Mouse (Mus musculus) inflammation-experienced regulatory T-cells, adult 6 months (primary cell): ENCODE measurements around the gene Ptges3. TPM values are rescaled to one million over a fixed set of nuclear protein-coding genes. Genes with fewer than 3 reads are reported as not detected.

Experiments
- ATAC-seq: one replicate; pipeline ENCODE4 v1.8.0; 2017
- polyA plus RNA-seq, 3 experiments: library from polyadenylated mRNA; unstranded; fragments of 100-300 nt; shearing (Covaris generic); gene quantifications; one replicate each; pipeline ENCODE4 v1.2.1; 2017

The Ptges3 gene
- polyA plus RNA-seq, 3 experiments from 2014 or later: 186 to 360 (median 347) TPM

DNA sequence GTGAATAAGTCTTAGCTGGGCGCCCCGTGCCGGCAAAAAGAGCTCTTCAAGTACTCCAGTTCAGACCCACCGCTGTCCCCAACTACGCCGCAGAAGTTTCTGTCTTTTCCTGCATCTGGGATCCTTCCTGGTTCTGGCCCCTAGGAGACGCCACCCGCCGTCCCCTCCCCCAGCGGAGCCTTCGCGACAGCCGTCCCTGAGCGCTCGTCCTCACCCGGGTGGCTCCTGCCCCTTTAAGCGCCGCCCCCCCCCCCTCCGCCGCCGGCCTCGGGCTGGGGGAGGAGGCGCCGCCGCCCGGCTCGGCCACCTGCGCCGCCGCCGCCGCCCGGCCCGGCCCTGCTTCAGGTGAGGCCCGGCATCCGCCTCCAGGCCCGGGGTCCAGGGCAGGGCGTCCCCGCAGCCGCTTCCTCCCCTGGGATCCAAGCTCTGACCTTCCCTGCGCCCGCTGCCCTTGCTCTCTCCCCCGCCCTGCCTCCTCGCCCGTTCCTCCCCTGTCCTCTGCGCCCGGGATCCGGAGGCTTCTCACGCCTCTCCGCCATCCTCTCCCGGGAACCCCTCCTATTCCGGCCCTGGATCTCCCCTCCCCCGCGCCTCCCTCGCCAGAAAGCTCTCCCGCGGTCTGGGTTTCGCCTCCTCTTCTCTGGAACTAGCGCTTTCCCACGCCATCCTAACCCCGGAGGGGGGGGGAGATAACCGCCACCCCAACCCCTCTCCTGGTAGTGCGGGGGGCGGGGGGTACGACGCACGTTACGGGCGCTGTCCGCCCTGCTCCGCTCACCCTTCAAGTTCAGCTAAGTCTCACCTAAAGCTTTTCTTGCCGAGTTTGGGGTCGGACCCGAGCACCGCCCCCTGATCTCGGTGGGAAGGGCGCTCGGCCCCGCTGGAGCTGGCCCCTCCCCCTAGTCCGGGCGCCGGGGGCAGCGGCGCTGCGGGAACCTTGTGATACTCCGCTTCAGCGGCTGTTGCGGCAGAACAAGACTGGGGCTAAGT lies 34.0 kb downstream of the Ptges3 start:
- no peak for ATAC-seq

DNA sequence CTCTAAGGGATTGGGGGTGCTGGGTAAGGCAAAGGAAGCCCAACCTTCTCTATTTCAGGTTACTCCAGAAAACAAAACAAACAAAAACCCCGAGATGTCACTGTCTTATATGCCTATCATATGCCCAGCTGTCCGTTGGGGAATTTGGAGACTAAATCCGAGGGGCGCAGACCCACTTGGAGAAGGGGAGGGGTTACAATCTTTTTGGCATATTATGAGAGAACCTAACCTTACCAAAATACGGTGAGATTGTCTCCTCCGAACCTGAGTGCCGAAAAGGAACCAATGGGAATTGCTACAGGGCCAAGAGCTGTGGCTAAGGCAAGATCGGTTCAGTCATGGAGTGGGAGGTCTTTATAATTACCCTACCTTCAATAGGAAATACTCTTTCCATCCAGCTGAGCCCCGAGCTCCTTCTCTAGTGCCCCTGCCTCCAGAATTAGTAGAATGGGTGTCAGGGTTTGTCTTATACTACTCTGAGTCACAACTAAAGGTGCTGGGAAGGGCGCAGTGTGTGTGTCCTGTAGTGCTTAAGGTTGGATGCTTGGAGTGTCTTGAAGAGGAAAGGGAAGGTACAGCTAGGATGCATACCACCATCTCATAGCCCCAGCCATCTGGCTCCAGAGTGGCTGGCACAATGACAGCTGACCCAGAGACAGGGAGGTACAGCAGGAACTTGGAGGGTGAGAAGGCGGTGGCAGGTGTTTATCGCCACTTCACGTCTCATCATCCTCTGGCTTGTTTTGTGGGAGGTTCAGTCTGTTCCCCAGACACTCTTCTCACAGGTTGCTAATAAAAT lies 34.9 kb downstream of the Ptges3 start:
- ATAC-seq: no peak

DNA sequence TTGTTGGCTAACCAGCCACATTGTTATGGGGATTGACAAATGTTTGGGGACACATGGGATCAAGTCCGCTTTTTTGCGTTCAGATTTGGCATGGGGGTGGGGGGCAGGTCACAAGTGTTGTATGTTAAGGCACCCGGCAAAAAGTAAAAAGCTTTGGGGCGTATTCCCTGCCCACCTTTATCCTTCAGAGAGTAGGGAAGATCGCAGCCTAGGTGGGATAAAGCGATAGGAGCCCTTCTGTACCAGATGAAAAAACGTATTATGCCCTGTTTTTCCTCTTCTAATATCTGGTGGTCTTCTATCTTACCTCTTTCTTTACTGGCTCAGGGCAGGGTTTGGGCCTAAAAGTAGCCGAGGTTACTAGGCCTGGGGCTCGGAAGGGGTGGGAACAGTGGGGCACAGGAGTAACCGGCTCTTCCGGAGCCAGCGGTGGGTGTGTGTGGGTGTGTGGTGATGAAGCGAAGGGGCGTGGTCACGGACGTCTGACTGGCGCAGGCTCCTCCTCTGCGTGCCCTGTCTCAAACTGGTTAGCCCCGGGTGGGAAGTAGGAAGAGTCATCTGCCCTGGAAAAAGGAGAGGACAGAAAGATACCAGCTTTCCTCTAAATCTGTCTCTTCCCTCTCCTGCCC lies 35.7 kb downstream of the Ptges3 start:
- peak; percentile 64 for ATAC-seq

DNA sequence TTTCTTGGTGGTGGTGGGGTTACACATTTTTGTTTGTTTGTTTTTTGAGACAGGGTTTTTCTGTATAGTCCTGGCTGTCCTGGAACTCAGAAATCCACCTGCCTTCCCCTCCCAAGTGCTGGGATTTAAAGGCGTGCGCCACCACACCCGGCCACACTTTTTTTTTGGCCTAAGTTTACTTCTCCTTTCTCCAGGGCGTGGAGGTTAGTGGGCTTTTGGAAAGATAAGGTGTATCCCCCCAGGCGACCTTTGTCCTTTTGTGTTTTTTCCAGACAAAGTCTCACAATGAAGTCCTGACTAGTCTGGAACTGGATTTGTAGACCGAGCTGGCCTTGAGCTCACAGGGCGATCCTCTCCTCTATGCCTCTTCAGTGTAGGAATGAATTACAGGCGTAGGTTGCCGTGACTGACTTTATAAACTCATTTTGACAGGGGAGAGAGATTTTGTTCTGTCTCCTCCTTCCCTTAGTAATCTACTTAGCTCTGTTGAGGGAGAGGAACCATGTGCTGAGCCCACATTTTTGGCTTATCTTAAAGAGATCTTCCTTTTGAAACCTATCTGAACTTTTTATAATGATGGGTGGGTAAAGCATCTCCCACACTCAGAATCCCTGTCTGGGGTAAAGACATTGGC lies 36.4 kb downstream of the Ptges3 start:
- no peak for ATAC-seq

DNA sequence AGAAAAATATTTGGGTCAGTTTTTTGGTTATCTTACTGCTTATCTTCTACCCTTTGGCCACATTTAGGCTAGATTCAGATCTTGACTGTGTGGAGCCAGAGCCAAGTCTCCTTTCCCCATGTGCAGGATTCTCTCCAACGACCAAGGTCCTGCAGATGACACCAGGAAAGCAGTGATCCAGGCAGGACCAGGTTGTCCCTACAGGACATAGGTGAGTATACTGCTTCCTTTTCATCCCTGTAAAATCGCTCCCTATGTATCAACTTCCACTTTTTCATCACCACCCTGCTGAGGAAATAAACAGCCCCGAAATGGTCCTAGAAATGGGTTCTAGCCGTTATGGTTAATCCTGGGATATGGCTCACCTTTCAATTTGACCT lies 37.5 kb downstream of the Ptges3 start:
- ATAC-seq: no peak

DNA sequence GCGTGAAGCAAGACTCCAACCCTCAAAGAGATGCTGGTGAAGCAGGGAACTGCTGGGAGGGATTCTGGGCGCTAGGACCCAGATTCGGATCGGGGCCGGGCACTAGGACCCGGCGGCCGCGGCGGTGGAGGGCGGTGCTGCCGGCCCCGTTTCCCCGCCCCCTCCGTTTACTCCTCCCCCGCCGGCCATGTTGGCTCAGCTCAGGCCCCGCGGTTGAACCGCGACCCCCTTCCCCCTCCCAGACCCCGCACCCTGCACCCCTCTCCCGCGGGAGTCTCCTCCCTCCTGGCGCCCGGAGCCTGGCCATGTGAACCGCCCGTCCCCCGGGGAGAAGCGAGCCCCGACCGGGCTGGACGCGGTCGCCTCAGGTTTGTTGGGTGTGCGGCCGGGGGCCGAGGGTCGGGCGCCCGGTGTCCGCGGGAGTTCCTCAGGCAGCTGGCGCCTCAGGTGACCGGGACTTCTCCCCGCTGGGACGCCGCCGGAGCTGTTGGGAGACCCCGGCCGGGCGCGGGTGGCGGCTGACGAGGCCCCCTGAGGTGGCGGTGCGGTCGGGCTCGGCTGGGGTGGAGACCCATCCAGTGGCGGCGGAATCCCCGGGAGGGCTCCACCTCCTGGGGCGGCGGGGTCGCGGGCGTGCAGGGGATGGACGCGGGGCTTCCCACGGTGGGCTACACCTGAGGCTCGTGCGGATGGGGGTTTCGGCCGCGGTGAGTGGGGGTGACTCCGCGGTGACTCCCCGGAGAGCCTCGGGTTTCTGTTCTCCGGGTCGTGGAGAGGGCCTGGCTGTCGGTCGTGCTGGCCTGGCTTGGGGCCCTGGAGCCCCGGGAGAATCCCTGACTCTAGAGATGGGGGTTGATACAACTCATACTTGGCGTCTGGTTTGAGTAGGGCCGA lies 38.2 kb downstream of the Ptges3 start:
- peak; percentile 39 for ATAC-seq

DNA sequence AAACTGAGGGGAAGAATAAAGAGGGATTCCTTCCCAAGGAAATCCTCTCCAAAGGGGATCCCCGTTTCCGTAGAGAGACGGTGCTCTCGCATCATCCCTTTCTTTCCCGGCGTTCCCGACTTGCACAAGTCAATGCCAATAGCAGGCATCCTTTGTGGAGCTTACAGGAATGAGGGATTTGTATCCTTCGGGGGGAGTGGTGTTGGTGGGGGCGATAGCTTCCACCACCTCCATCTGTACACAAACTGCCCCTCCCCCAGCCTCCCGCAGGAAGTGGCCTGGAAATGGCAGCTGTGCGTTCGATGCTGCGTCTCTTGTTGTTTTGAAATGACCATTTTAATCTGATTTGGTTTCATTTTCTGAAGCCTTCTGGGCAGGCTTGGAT lies 38.8 kb downstream of the Ptges3 start:
- peak; percentile 37 for ATAC-seq

DNA sequence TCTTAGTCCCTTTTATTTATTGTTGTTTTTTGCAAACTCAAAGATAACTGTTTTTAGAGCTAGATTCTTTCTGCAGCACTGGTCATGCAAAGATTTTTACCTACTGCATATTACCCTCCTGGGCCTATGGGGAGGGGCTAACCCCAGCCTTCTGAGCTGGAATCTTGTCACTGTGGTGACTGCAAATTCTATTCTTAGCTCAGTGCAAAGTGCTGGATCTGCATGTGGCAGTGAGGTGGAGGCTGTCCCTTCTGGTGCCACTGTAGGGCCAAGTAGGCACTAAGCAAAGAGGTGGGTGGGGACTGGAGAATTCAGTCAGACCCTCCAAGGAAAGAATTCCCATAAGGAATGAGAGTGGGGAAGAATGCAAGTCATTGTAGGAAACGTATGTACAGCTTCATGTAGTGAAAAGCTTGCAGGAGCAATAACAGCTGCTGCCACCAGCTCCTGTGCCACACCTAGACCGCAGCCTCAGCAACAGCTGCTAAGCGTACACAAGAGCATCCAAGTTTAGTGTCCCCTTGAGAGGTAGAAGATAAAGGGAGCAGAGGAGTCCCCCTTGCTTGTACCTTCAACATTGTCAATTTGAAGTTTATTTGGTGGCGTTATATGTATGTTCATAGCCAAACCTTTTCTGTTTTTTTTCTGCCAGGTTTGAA lies 51.5 kb downstream of the Ptges3 start:
- no peak for ATAC-seq

DNA sequence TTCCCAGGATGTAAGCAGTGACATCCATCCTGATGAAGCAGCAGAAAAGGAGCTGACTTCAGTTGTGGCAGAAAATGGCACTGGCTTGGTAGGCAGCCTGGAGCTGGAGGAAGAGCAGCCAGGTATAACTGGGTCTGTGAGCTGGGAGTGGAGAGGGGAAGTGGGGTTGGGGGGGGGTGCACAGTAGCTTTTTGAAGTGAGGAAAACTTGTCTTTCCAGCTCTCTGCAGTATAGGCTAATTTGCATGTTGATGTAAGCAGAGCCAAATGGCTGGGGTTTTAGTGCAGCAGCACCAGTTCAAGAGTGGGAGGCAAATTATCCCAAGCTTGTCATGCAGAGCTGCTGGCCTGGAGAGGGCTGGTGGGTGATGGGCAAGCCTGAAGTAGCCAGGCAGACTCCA lies 52.5 kb downstream of the Ptges3 start:
- ATAC-seq: no peak

DNA sequence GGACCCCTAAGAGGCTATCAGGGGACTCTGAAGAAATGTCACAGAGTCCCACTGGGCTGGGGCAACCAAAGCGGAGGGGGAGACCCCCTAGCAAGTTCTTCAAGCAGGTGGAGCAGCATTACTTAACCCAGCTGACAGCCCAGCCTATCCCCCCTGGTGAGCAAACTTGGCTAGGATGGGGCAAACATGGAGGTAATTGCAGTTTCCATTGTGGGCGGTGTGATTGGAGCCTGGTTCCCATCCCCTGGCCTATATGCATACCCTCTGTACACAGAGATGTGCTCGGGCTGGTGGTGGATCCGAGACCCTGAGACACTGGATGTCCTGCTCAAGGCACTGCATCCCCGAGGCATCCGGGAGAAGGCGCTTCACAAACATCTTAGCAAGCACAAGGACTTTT lies 65.1 kb downstream of the Ptges3 start:
- no peak for ATAC-seq

DNA sequence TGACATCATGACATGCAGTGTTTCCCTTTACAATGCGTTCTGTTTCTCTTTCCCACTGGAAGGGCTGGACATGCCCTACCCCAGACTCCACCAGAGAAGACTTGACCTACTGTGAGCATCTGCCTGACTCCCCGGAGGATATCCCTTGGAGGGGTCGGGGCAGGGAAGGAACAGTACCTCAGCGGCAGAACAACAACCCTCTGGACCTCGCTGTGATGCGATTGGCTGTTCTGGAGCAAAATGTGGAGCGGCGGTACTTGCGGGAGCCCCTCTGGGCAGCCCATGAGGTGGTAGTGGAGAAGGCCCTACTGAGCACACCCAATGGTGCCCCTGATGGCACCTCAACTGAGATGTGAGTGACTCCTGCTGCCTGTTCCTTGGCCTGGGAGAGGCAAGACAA lies 66.1 kb downstream of the Ptges3 start:
- ATAC-seq: no peak

DNA sequence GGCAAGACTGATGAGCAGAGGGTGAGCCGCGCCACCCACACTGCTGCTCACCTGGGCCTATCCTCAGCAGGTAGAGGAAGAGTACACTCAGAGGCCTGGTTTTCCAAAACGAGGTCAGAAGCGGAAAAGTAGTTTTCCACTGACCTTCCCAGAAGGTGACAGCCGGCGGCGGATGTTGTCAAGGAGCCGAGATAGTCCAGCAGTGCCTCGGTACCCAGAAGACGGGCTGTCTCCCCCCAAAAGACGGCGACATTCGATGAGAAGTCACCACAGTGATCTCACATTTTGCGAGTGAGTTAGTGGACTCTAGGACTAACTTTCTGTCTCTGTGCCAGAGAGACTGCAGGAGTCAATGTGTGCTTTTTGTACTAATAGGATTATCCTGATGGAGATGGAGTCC lies 67.2 kb downstream of the Ptges3 start:
- no peak for ATAC-seq

Other genes starting within 250 kb of the Ptges3 start
- not detected for gene Rdh19, start 209.0 kb upstream of the Ptges3 start, polyA plus RNA-seq
- gene Rdh16f2, start 192.5 kb upstream of the Ptges3 start, polyA plus RNA-seq: not detected
- not detected for gene Rdh7, start 170.1 kb upstream of the Ptges3 start, polyA plus RNA-seq
- not detected for gene Sdr9c7, start 160.4 kb upstream of the Ptges3 start, polyA plus RNA-seq
- gene Hsd17b6, start 51.3 kb upstream of the Ptges3 start, polyA plus RNA-seq: not detected
- gene Prim1, start 43.8 kb upstream of the Ptges3 start, polyA plus RNA-seq: 10 to 100 TPM; 18.1 to 73.7 (median 18.2) TPM
- gene Naca, start 23.4 kb upstream of the Ptges3 start, polyA plus RNA-seq: 1,000 to 10,000 TPM in 2 of 3 experiments, 100 to 1,000 TPM in 1; 923 to 1,212 (median 1,047) TPM
- gene Atp5b, start 24.3 kb downstream of the Ptges3 start, polyA plus RNA-seq: 100 to 1,000 TPM; 459 to 529 (median 464) TPM
- gene Baz2a, start 32.6 kb downstream of the Ptges3 start, polyA plus RNA-seq: 10 to 100 TPM; 37.9 to 63.7 (median 44.3) TPM
- 10 to 100 TPM; 24.7 to 29.4 (median 27.8) TPM for gene Rbms2, start 121.3 kb downstream of the Ptges3 start, polyA plus RNA-seq
- under 1 TPM in 2 of 3 experiments, not detected in 1; 0.28 to 0.58 TPM for gene Gls2, start 135.5 kb downstream of the Ptges3 start, polyA plus RNA-seq
- gene Spryd4, start 152.9 kb downstream of the Ptges3 start, polyA plus RNA-seq: 10 to 100 TPM in 2 of 3 experiments, 1 to 10 TPM in 1; 7.1 to 13.6 (median 13.5) TPM
- not detected for gene Mip, start 166.9 kb downstream of the Ptges3 start, polyA plus RNA-seq
- gene Timeless, start 173.1 kb downstream of the Ptges3 start, polyA plus RNA-seq: 10 to 100 TPM; 23.2 to 45.9 (median 27.2) TPM
- under 1 TPM in 1 of 3 experiments, not detected in 2; 0.34 TPM for gene Apon, start 195.1 kb downstream of the Ptges3 start, polyA plus RNA-seq
- not detected for gene Apof, start 209.7 kb downstream of the Ptges3 start, polyA plus RNA-seq
- gene Stat2, start 211.6 kb downstream of the Ptges3 start, polyA plus RNA-seq: 10 to 100 TPM; 46.5 to 69.6 (median 52.5) TPM
- gene Il23a, start 239.8 kb downstream of the Ptges3 start, polyA plus RNA-seq: not detected
- 10 to 100 TPM; 17.4 to 36.9 (median 27.5) TPM for gene Pan2, start 244.4 kb downstream of the Ptges3 start, polyA plus RNA-seq